9 mouse cellular contexts compared by ENCODE assay signal in genomic region chr15:97822545-97823228, GRCm38 (mm10). TPM values are rescaled to one million over a fixed set of nuclear protein-coding genes. Genes with fewer than 3 reads are reported as not detected.
DNase-seq lines count a peak whose midpoint lies in the region; ATAC-seq and TF ChIP-seq lines count a peak whose summit lies in the region.
"Had no signal": no experiment of that assay in that cellular context is flagged by ENCODE, and none has a peak within 500 bp of the region (broad histone marks: within the 10 kb centered on the region; RNA-seq: fewer than 3 reads in every experiment).

No protein-coding gene starts in this region.

- peaks cover 44% of the 10 kb centered on the region for H3K4me1 ChIP-seq in forebrain, embryonic 16.5 days (replicated peaks; ENCODE audit: control insufficient read depth, insufficient read depth, low read length)
- H3K4me1 ChIP-seq in forebrain, postnatal 0 days (ENCODE audit: insufficient read depth) = peaks cover 30% of the 10 kb centered on the region
- H3K4me1 ChIP-seq in limb, embryonic 12.5 days (replicated peaks) = peaks cover 75% of the 10 kb centered on the region
- peaks cover 83% of the 10 kb centered on the region for H3K4me1 ChIP-seq in limb, embryonic 10.5 days
- H3K4me1 ChIP-seq in hindbrain, embryonic 15.5 days (replicated peaks) = peaks cover 67% of the 10 kb centered on the region

- H3K9ac ChIP-seq in forebrain, embryonic 16.5 days (replicated peaks; ENCODE audit: low read depth, low read length) = 0 out of 2 replicates have a peak overlapping the region, but pooled peaks have one; percentile 28
- H3K9ac ChIP-seq in forebrain, postnatal 0 days = no peak overlapping the region
- H3K9ac ChIP-seq in limb, embryonic 12.5 days (replicated peaks) = peak overlapping the region; percentile 27; the same call in 1 of the 2 replicates
- no peak overlapping the region for H3K9ac ChIP-seq in hindbrain, embryonic 15.5 days

- 54% methylated on average over 10 of the region's 12 CpGs for WGBS in forebrain, embryonic 16.5 days
- WGBS in forebrain, postnatal 0 days = 48% methylated on average over 12 of the region's 12 CpGs
- WGBS in limb, embryonic 12.5 days = 41% methylated on average over 11 of the region's 12 CpGs
- 59% methylated on average over 12 of the region's 12 CpGs for WGBS in limb, embryonic 10.5 days
- WGBS in hindbrain, embryonic 15.5 days = 49% methylated on average over 12 of the region's 12 CpGs

- TF ChIP-seq CTCF in forebrain, postnatal 0 days (IDR thresholded peaks at IDR 0.05; ENCODE audit: low read depth) = no peak

- DNase-seq in forebrain, postnatal 0 days = no peak
- DNase-seq in limb, embryonic 10.5 days (ENCODE audit: low spot score) = no peak
- DNase-seq in adipocyte (ENCODE audit: low spot score) = no peak
- no peak for DNase-seq in cerebellum, adult 11 months
- DNase-seq: adrenal gland, adult 8-10 months had no signal

- H3K27ac ChIP-seq in forebrain, embryonic 16.5 days (ENCODE audit: low read length) = no peak overlapping the region
- H3K27ac ChIP-seq in forebrain, postnatal 0 days (ENCODE audit: low read depth, low read length) = no peak overlapping the region
- no peak overlapping the region for H3K27ac ChIP-seq in limb, embryonic 12.5 days
- no peak overlapping the region for H3K27ac ChIP-seq in limb, embryonic 10.5 days
- H3K27ac ChIP-seq in hindbrain, embryonic 15.5 days (replicated peaks) = 0 out of 2 replicates have a peak overlapping the region, but pooled peaks have one; percentile 2

- no peaks in the 10 kb centered on the region for H3K36me3 ChIP-seq in forebrain, embryonic 16.5 days (ENCODE audit: control insufficient read depth, insufficient read depth)
- H3K36me3 ChIP-seq in forebrain, postnatal 0 days (ENCODE audit: insufficient read depth) = no peaks in the 10 kb centered on the region; the same call in 1 of the 2 replicates
- H3K36me3 ChIP-seq in limb, embryonic 12.5 days = peaks cover 10% of the 10 kb centered on the region; the same call in 1 of the 2 replicates
- H3K36me3 ChIP-seq in limb, embryonic 10.5 days = peaks cover 30% of the 10 kb centered on the region
- H3K36me3 ChIP-seq in hindbrain, embryonic 15.5 days = no peaks in the 10 kb centered on the region

- no peaks in the 10 kb centered on the region for H3K27me3 ChIP-seq in forebrain, embryonic 16.5 days (replicated peaks; ENCODE audit: control insufficient read depth, insufficient read depth, low read length)
- no peaks in the 10 kb centered on the region for H3K27me3 ChIP-seq in forebrain, postnatal 0 days (ENCODE audit: insufficient read depth, low read length)
- no peaks in the 10 kb centered on the region for H3K27me3 ChIP-seq in limb, embryonic 12.5 days
- H3K27me3 ChIP-seq in limb, embryonic 10.5 days (ENCODE audit: low read depth, poor library complexity, severe bottlenecking) = 0 out of 2 replicates have a peak, but pooled peaks cover 12% of the 10 kb centered on the region
- no peaks in the 10 kb centered on the region for H3K27me3 ChIP-seq in hindbrain, embryonic 15.5 days

- no peak overlapping the region for H3K4me3 ChIP-seq in forebrain, embryonic 16.5 days (replicated peaks; ENCODE audit: low read length)
- no peak overlapping the region for H3K4me3 ChIP-seq in forebrain, postnatal 0 days (ENCODE audit: low read depth, low read length)
- no peak overlapping the region for H3K4me3 ChIP-seq in limb, embryonic 12.5 days (replicated peaks)
- no peak overlapping the region for H3K4me3 ChIP-seq in limb, embryonic 10.5 days
- no peak overlapping the region for H3K4me3 ChIP-seq in hindbrain, embryonic 15.5 days

- H3K9me3 ChIP-seq in forebrain, embryonic 16.5 days (ENCODE audit: control insufficient read depth, low read length) = no peaks in the 10 kb centered on the region
- H3K9me3 ChIP-seq in forebrain, postnatal 0 days (ENCODE audit: low read length) = no peaks in the 10 kb centered on the region
- H3K9me3 ChIP-seq in limb, embryonic 12.5 days = no peaks in the 10 kb centered on the region
- H3K9me3 ChIP-seq in limb, embryonic 10.5 days (replicated peaks) = no peaks in the 10 kb centered on the region
- no peaks in the 10 kb centered on the region for H3K9me3 ChIP-seq in hindbrain, embryonic 15.5 days

- H3K4me2 ChIP-seq in forebrain, embryonic 16.5 days (ENCODE audit: low read length) = no peak overlapping the region
- no peak overlapping the region for H3K4me2 ChIP-seq in forebrain, postnatal 0 days (ENCODE audit: low read depth)
- H3K4me2 ChIP-seq in limb, embryonic 12.5 days = no peak overlapping the region
- H3K4me2 ChIP-seq in hindbrain, embryonic 15.5 days = no peak overlapping the region

- ATAC-seq in forebrain, embryonic 16.5 days = no peak
- ATAC-seq in forebrain, postnatal 0 days = no peak
- ATAC-seq in limb, embryonic 12.5 days (ENCODE audit: insufficient number of reproducible peaks, insufficient read depth, low FRiP score, low TSS enrichment, low read depth) = no peak
- no peak for ATAC-seq in hindbrain, embryonic 15.5 days (ENCODE audit: low FRiP score, low read depth)
- peak; percentile 5; the same call in 1 of the 2 replicates for ATAC-seq in megakaryocyte progenitor cell, adult 5-6 weeks (replicated peaks; ENCODE audit: poor library complexity)

RNA-seq across cellular contexts. Expression of gene Hdac7, which starts 21.6 kb away (rescaled TPM):
- polyA plus RNA-seq in forebrain, embryonic 16.5 days (2015; fragmentation: Nextera tagmentation; extraction: Ambion mirVana) = 21.7 and 31.1 TPM in 2 replicates
- 20.7 and 29.4 TPM in 2 replicates for total RNA-seq in forebrain, postnatal 0 days (2014; rRNA removed)
- 16.2 and 21.6 TPM in 2 replicates for polyA plus RNA-seq in forebrain, postnatal 0 days (2015; fragmentation: Nextera tagmentation; extraction: Ambion mirVana)
- polyA plus RNA-seq in limb, embryonic 12.5 days (2016; fragmentation: Nextera tagmentation; extraction: Ambion mirVana) = 31.5 and 33.6 TPM in 2 replicates
- polyA plus RNA-seq in limb, embryonic 10.5 days (2016; fragmentation: Nextera tagmentation; extraction: Ambion mirVana) = 28.5 and 32.1 TPM in 2 replicates
- polyA plus RNA-seq in hindbrain, embryonic 15.5 days (2015; fragmentation: Nextera tagmentation; extraction: Ambion mirVana) = 25.5 and 28.1 TPM in 2 replicates
- total RNA-seq in megakaryocyte progenitor cell, adult 5-6 weeks (2015) = 22.1 and 29.2 TPM in 2 replicates
- 12.6 and 14.0 TPM in 2 replicates for total RNA-seq in megakaryocyte progenitor cell, adult 5-6 weeks (2017)

RNA-seq across cellular contexts. Expression of gene Slc48a1, which starts 44.4 kb away (rescaled TPM):
- polyA plus RNA-seq in forebrain, embryonic 16.5 days (2015; fragmentation: Nextera tagmentation; extraction: Ambion mirVana) = 72.9 and 78.2 TPM in 2 replicates
- total RNA-seq in forebrain, postnatal 0 days (2014; rRNA removed) = 40.2 and 56.4 TPM in 2 replicates
- polyA plus RNA-seq in forebrain, postnatal 0 days (2015; fragmentation: Nextera tagmentation; extraction: Ambion mirVana) = 123 and 135 TPM in 2 replicates
- polyA plus RNA-seq in limb, embryonic 12.5 days (2016; fragmentation: Nextera tagmentation; extraction: Ambion mirVana) = 34.2 and 36.6 TPM in 2 replicates
- polyA plus RNA-seq in limb, embryonic 10.5 days (2016; fragmentation: Nextera tagmentation; extraction: Ambion mirVana) = 17.0 and 23.5 TPM in 2 replicates
- polyA plus RNA-seq in hindbrain, embryonic 15.5 days (2015; fragmentation: Nextera tagmentation; extraction: Ambion mirVana) = 93.1 and 97.5 TPM in 2 replicates
- total RNA-seq in megakaryocyte progenitor cell, adult 5-6 weeks (2015) = 83.0 and 94.4 TPM in 2 replicates
- total RNA-seq in megakaryocyte progenitor cell, adult 5-6 weeks (2017) = 62.7 and 70.0 TPM in 2 replicates

RNA-seq across cellular contexts. Expression of gene Rapgef3, which starts 54.9 kb away (rescaled TPM):
- polyA plus RNA-seq in forebrain, embryonic 16.5 days (2015; fragmentation: Nextera tagmentation; extraction: Ambion mirVana) = 8.9 and 13.3 TPM in 2 replicates
- 16.6 and 22.0 TPM in 2 replicates for total RNA-seq in forebrain, postnatal 0 days (2014; rRNA removed)
- 6.5 and 8.7 TPM in 2 replicates for polyA plus RNA-seq in forebrain, postnatal 0 days (2015; fragmentation: Nextera tagmentation; extraction: Ambion mirVana)
- polyA plus RNA-seq in limb, embryonic 12.5 days (2016; fragmentation: Nextera tagmentation; extraction: Ambion mirVana) = 10.1 and 11.1 TPM in 2 replicates
- polyA plus RNA-seq in limb, embryonic 10.5 days (2016; fragmentation: Nextera tagmentation; extraction: Ambion mirVana) = 6.4 and 6.7 TPM in 2 replicates
- polyA plus RNA-seq in hindbrain, embryonic 15.5 days (2015; fragmentation: Nextera tagmentation; extraction: Ambion mirVana) = 15.3 and 15.5 TPM in 2 replicates
- total RNA-seq in megakaryocyte progenitor cell, adult 5-6 weeks (2015) = 4.0 and 4.5 TPM in 2 replicates
- total RNA-seq in megakaryocyte progenitor cell, adult 5-6 weeks (2017) = 11.7 and 12.0 TPM in 2 replicates

Comparison
In these comparisons a context has a peak if more than half of its experiments do, and no peak if none do; other contexts are left out.
1. H3K9ac ChIP-seq: peak in forebrain, embryonic 16.5 days (single experiment) and limb, embryonic 12.5 days (single experiment); none in forebrain, postnatal 0 days (single experiment) and hindbrain, embryonic 15.5 days (single experiment).